In the genomic region with DNA sequence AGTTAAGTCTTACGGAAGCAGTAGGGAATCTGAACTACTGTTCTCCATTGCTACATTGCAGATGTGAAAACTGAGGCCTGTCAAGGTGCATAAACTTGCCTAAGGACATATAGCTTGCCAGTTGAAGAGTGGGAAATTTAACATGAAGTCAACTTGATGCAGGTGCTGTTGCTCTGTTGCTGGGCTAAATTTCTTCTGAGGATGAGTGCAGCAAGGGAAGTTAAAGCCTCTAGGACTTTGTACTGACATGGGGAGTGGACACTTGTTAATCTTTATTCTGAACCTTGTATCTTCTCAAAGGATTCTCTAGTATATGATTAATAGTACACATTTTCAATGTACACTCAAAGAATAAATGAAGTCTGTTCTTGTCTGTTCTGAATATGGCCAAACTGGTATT, we compare ENCODE assay signal across 12 mouse cellular contexts.
"Had no signal": no experiment of that assay in that cellular context is flagged by ENCODE, and none has a peak within 500 bp of the region (broad histone marks: within the 10 kb centered on the region; RNA-seq: fewer than 3 reads in every experiment).

No protein-coding gene starts in this region.

- H3K27me3 ChIP-seq: hindbrain, embryonic 15.5 days; liver, embryonic 15.5 days; neural tube, embryonic 15.5 days had no signal

- H3K9me3 ChIP-seq: hindbrain, embryonic 15.5 days; limb, embryonic 10.5 days; liver, embryonic 15.5 days; midbrain, embryonic 10.5 days; neural tube, embryonic 15.5 days had no signal

- H3K4me2 ChIP-seq: hindbrain, embryonic 15.5 days; liver, embryonic 11.5 days; liver, embryonic 15.5 days; neural tube, embryonic 15.5 days had no signal

- H3K27ac ChIP-seq: hindbrain, embryonic 15.5 days; limb, embryonic 10.5 days; liver, embryonic 15.5 days; midbrain, embryonic 10.5 days; neural tube, embryonic 15.5 days had no signal

- H3K4me3 ChIP-seq: hindbrain, embryonic 15.5 days; limb, embryonic 10.5 days; liver, embryonic 15.5 days; midbrain, embryonic 10.5 days; myocyte; neural tube, embryonic 15.5 days had no signal

- DNase-seq: lung, adult 2 months; lung, postnatal 10 days; lung, postnatal 4 days; midbrain, embryonic 14.5 days; thymus, postnatal 36 days had no signal

- H3K9ac ChIP-seq: hindbrain, embryonic 15.5 days; liver, embryonic 15.5 days; neural tube, embryonic 15.5 days had no signal

- H3K36me3 ChIP-seq: hindbrain, embryonic 15.5 days; limb, embryonic 10.5 days; liver, embryonic 15.5 days; midbrain, embryonic 10.5 days; neural tube, embryonic 15.5 days had no signal

- H3K4me1 ChIP-seq: hindbrain, embryonic 15.5 days; liver, embryonic 15.5 days; neural tube, embryonic 15.5 days had no signal
